Mouse (Mus musculus): ENCODE results near the gene Xylb. TPM values are rescaled to one million over a fixed set of nuclear protein-coding genes. Genes with fewer than 3 reads are reported as not detected.

Xylb gene
- polyA plus RNA-seq, 1 experiment from 2014 or later = 6.7 TPM

GRCm38 (mm10) chr9:119371251-119371650, 14.1 kb downstream of the Xylb start:
- H3K4me3 ChIP-seq = no peak overlapping the region
- H3K4me1 ChIP-seq = peaks cover 3% of the 10 kb centered on the region; the same call in 1 of the 2 replicates
- H3K27me3 ChIP-seq = no peaks in the 10 kb centered on the region
- no peak overlapping the region for H3K4me2 ChIP-seq (replicated peaks)
- H3K27ac ChIP-seq = no peak overlapping the region
- H3K36me3 ChIP-seq = peaks cover 6% of the 10 kb centered on the region
- H3K9ac ChIP-seq = no peak overlapping the region
- no peak for ATAC-seq (ENCODE audit: insufficient number of reproducible peaks, insufficient read depth, low FRiP score, low TSS enrichment)
- H3K9me3 ChIP-seq = no peaks in the 10 kb centered on the region
- 38% methylated on average over 4 of the region's 4 CpGs for WGBS

DNA sequence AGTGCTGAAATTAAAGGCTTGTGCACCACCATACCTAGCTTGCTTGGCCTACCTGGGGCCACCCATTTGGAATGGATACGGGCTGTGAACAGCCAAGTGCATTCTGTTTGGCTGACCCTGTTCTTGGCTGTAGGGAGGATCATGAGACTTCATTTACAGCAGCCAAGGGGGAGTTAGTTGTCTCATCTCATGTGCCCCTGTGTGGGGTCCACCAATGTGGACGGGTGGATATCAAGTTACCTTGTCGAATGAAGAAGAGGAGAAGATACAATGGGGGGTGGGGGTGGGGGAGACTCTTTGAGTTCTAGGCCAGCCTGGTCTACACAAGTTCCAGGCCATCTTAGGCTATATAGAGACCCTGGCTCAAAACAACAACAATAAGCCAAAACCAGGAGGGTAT, 17.8 kb downstream of the Xylb start:
- H3K9ac ChIP-seq = no peak overlapping the region
- H3K9me3 ChIP-seq = no peaks in the 10 kb centered on the region
- no peak overlapping the region for H3K27ac ChIP-seq
- 56% methylated on average over 3 of the region's 3 CpGs for WGBS
- no peak overlapping the region for H3K4me2 ChIP-seq (replicated peaks)
- ATAC-seq (ENCODE audit: insufficient number of reproducible peaks, insufficient read depth, low FRiP score, low TSS enrichment) = peak; percentile 15; the same call in 1 of the 2 replicates
- no peak overlapping the region for H3K4me3 ChIP-seq
- H3K4me1 ChIP-seq = peaks cover 3% of the 10 kb centered on the region; the same call in 1 of the 2 replicates
- H3K36me3 ChIP-seq = peaks cover 3% of the 10 kb centered on the region
- H3K27me3 ChIP-seq = no peaks in the 10 kb centered on the region

DNA sequence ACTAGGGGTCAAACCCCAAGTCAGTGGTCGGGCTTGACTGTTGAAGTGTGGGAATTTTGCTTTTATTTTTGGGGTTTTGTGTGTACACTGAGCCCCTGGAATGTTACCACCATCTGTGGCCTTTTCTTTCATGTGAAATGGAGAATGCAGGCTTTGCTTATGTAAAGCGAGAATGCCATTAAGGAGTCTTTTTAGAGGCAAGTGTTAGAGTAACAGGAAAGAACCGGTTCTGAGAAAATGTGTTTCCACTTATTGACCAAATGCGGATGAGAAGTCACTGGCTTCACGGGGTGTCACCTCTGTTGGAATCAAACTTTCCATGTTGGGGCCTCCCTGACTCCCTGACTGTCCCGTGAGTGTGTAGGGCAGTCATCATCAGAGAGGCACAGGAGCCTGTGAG, 18.4 kb downstream of the Xylb start:
- Histone ChIP-seq H3K27me3 (no peaks in the 10 kb centered on the region), H3K36me3 (peaks cover 5% of the 10 kb centered on the region), H3K4me2 (replicated peaks) (no peak overlapping the region), H3K4me1 (peaks cover 3% of the 10 kb centered on the region; the same call in 1 of the 2 replicates), H3K4me3 (no peak overlapping the region), H3K9me3 (no peaks in the 10 kb centered on the region), H3K27ac (no peak overlapping the region), H3K9ac (no peak overlapping the region)
- 31% methylated on average over 6 of the region's 6 CpGs for WGBS
- ATAC-seq (ENCODE audit: insufficient number of reproducible peaks, insufficient read depth, low FRiP score, low TSS enrichment) = no peak

GRCm38 (mm10) chr9:119378231-119378630, 21.1 kb downstream of the Xylb start:
- no peak overlapping the region for H3K27ac ChIP-seq
- no peaks in the 10 kb centered on the region for H3K27me3 ChIP-seq
- peaks cover 3% of the 10 kb centered on the region; the same call in 1 of the 2 replicates for H3K4me1 ChIP-seq
- H3K4me2 ChIP-seq (replicated peaks) = no peak overlapping the region
- no peak overlapping the region for H3K4me3 ChIP-seq
- H3K9me3 ChIP-seq = no peaks in the 10 kb centered on the region
- ATAC-seq (ENCODE audit: insufficient number of reproducible peaks, insufficient read depth, low FRiP score, low TSS enrichment) = no peak
- WGBS = 85% methylated on average over 4 of the region's 4 CpGs
- H3K9ac ChIP-seq = no peak overlapping the region
- peaks cover 13% of the 10 kb centered on the region for H3K36me3 ChIP-seq

- no peak overlapping the region for H3K4me3 ChIP-seq
- no peaks in the 10 kb centered on the region for H3K4me1 ChIP-seq
- H3K27me3 ChIP-seq = no peaks in the 10 kb centered on the region
- H3K9ac ChIP-seq = no peak overlapping the region
- no peak overlapping the region for H3K27ac ChIP-seq
- H3K36me3 ChIP-seq = peaks cover 16% of the 10 kb centered on the region
- no peak overlapping the region for H3K4me2 ChIP-seq (replicated peaks)
- WGBS = 63% methylated on average over 6 of the region's 6 CpGs
- no peaks in the 10 kb centered on the region for H3K9me3 ChIP-seq
- ATAC-seq (ENCODE audit: insufficient number of reproducible peaks, insufficient read depth, low FRiP score, low TSS enrichment) = no peak
Measured at GRCm38 (mm10) chr9:119382603-119383002, 25.4 kb downstream of the Xylb start.

GRCm38 (mm10) chr9:119388956-119389355, 31.8 kb downstream of the Xylb start:
- 52% methylated on average over 5 of the region's 5 CpGs for WGBS
- Histone ChIP-seq H3K36me3 (peaks cover 3% of the 10 kb centered on the region; the same call in 1 of the 2 replicates), H3K4me1 (no peaks in the 10 kb centered on the region), H3K9me3 (no peaks in the 10 kb centered on the region), H3K4me3 (no peak overlapping the region), H3K9ac (no peak overlapping the region), H3K4me2 (replicated peaks) (no peak overlapping the region), H3K27me3 (no peaks in the 10 kb centered on the region), H3K27ac (no peak overlapping the region)
- no peak for ATAC-seq (ENCODE audit: insufficient number of reproducible peaks, insufficient read depth, low FRiP score, low TSS enrichment)

DNA sequence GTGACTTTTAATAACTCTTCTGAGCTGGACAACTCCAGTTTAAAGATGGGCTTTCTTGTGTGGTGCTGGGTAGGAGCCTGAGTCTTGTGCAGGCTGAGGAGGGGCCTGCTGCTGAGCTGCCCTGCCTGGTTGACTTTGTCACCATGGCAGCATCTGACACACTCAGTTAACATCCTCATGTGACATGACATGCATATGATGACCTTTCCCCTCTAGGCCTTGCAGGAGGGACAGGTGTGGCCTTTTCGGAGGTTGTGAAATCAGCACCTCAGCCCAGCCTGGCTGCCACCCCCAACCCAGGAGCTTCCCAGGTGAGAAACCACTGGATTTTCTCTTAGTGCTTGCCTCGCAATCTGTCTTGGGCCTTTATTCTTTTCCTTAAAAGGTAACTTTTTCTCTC, 33.0 kb downstream of the Xylb start:
- H3K36me3 ChIP-seq = peaks cover 3% of the 10 kb centered on the region; the same call in 1 of the 2 replicates
- no peaks in the 10 kb centered on the region for H3K4me1 ChIP-seq
- no peaks in the 10 kb centered on the region for H3K9me3 ChIP-seq
- WGBS = 88% methylated on average over 2 of the region's 2 CpGs
- ATAC-seq (ENCODE audit: insufficient number of reproducible peaks, insufficient read depth, low FRiP score, low TSS enrichment) = no peak
- H3K27ac ChIP-seq = no peak overlapping the region
- no peaks in the 10 kb centered on the region for H3K27me3 ChIP-seq
- H3K9ac ChIP-seq = no peak overlapping the region
- H3K4me2 ChIP-seq (replicated peaks) = no peak overlapping the region
- H3K4me3 ChIP-seq = no peak overlapping the region

- Histone ChIP-seq H3K27me3 (no peaks in the 10 kb centered on the region), H3K4me1 (no peaks in the 10 kb centered on the region), H3K36me3 (no peaks in the 10 kb centered on the region), H3K9ac (no peak overlapping the region), H3K27ac (no peak overlapping the region), H3K9me3 (no peaks in the 10 kb centered on the region), H3K4me2 (replicated peaks) (no peak overlapping the region), H3K4me3 (no peak overlapping the region)
- WGBS = 86% methylated on average over 1 of the region's 1 CpGs
- ATAC-seq (ENCODE audit: insufficient number of reproducible peaks, insufficient read depth, low FRiP score, low TSS enrichment) = no peak
Measured at GRCm38 (mm10) chr9:119394808-119395207, 37.6 kb downstream of the Xylb start.

- 3% methylated on average over 7 of the region's 7 CpGs for WGBS
- no peaks in the 10 kb centered on the region for H3K36me3 ChIP-seq
- no peaks in the 10 kb centered on the region for H3K27me3 ChIP-seq
- peak overlapping the region; percentile 89 for H3K4me3 ChIP-seq
- H3K27ac ChIP-seq = peak overlapping the region; percentile 99; the same call in 1 of the 2 replicates
- peak; percentile 4; the same call in 1 of the 2 replicates for ATAC-seq (ENCODE audit: insufficient number of reproducible peaks, insufficient read depth, low FRiP score, low TSS enrichment)
- no peaks in the 10 kb centered on the region for H3K9me3 ChIP-seq
- H3K4me1 ChIP-seq = peaks cover 20% of the 10 kb centered on the region
- peak overlapping the region; percentile 34 for H3K9ac ChIP-seq
- peak overlapping the region; percentile 85 for H3K4me2 ChIP-seq (replicated peaks)
Measured at GRCm38 (mm10) chr9:119401351-119401750, 44.2 kb downstream of the Xylb start.

DNA sequence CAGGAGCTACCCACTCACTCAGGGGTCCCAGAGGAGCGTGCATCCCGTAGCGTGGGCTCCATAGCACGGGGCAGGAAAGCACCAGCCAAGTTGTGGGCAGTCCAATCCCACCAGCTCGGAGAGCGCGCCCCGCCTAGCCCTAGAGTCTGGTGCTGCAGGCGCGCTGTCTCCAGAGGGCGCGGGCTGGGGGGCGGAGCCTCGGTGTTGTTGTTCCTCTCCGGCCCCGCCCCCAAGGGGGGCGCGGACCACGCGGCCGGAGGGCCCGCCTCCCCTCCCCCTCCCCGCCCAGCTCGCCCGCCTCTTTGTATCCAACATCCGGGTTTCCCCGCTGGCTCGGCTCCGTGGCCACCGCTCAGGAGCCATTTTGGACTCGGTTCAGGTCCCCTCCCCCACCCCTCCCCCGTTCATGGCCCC, 44.6 kb downstream of the Xylb start, which contains the start of gene Acvr2b:
Acvr2b (plus strand) TSS at position 318 of the 414 bp plus-strand sequence.
- peak within 1 kb of the TSS; percentile 99 for H3K27ac ChIP-seq
- peak; percentile 95 for ATAC-seq (ENCODE audit: insufficient number of reproducible peaks, insufficient read depth, low FRiP score, low TSS enrichment)
- peak within 1 kb of the TSS; percentile 89 for H3K4me3 ChIP-seq
- peaks cover 20% of the 10 kb centered on the region for H3K4me1 ChIP-seq
- WGBS = 1% methylated on average over 23 of the region's 32 CpGs
- H3K36me3 ChIP-seq = no peaks in the 10 kb centered on the region
- peak within 1 kb of the TSS; percentile 85 for H3K4me2 ChIP-seq (replicated peaks)
- H3K9ac ChIP-seq = peak within 1 kb of the TSS; percentile 98
- no peaks in the 10 kb centered on the region for H3K9me3 ChIP-seq
- no peaks in the 10 kb centered on the region for H3K27me3 ChIP-seq

GRCm38 (mm10) chr9:119402253-119403235, 45.4 kb downstream of the Xylb start:
- H3K27me3 ChIP-seq = no peaks in the 10 kb centered on the region
- no peaks in the 10 kb centered on the region for H3K36me3 ChIP-seq
- H3K9me3 ChIP-seq = no peaks in the 10 kb centered on the region
- peak overlapping the region; percentile 85 for H3K4me2 ChIP-seq (replicated peaks)
- peak overlapping the region; percentile 98 for H3K9ac ChIP-seq
- under 1% methylated on average over 123 of the region's 127 CpGs for WGBS
- peak overlapping the region; percentile 99 for H3K27ac ChIP-seq
- peak; percentile 61 for ATAC-seq (ENCODE audit: insufficient number of reproducible peaks, insufficient read depth, low FRiP score, low TSS enrichment)
- H3K4me3 ChIP-seq = peak overlapping the region; percentile 89
- H3K4me1 ChIP-seq = peaks cover 22% of the 10 kb centered on the region

GRCm38 (mm10) chr9:119403236-119403641, 46.1 kb downstream of the Xylb start:
- Histone ChIP-seq H3K9me3 (no peaks in the 10 kb centered on the region), H3K36me3 (no peaks in the 10 kb centered on the region), H3K27ac (peak overlapping the region; percentile 99), H3K4me3 (peak overlapping the region; percentile 89), H3K4me1 (peaks cover 29% of the 10 kb centered on the region), H3K4me2 (replicated peaks) (peak overlapping the region; percentile 85), H3K9ac (peak overlapping the region; percentile 98), H3K27me3 (no peaks in the 10 kb centered on the region)
- under 1% methylated on average over 26 of the region's 26 CpGs for WGBS
- ATAC-seq (ENCODE audit: insufficient number of reproducible peaks, insufficient read depth, low FRiP score, low TSS enrichment) = peak; percentile 39; the same call in 1 of the 2 replicates

Data from embryonic facial prominence, embryonic 12.5 days (tissue).